Mouse (Mus musculus) bone marrow, adult 2 months (tissue): Measurements from ENCODE around the gene Olfr314.

Experiments used
- CTCF ChIP-seq: fragments of 200-500 bp; IDR thresholded peaks from 2 replicates; pipeline ENCODE4 v1.5.1; 2011; ENCODE audit warnings: low read length, control low read depth; ENCODE audit not compliant: control insufficient read depth, insufficient read depth
- POLR2A ChIP-seq: fragments of 200-500 bp; IDR thresholded peaks from 2 replicates; pipeline ENCODE4 v1.6.1; 2011; ENCODE audit warnings: low read depth, mild to moderate bottlenecking, control low read depth, low read length, borderline replicate concordance; ENCODE audit not compliant: control insufficient read depth

- TF ChIP-seq POLR2A (no peak), CTCF (no peak)
These were observed 9.9 kb upstream of the Olfr314 start, which contains the start of gene Olfr315 for GRCm38 (mm10) chr11:58772888-58773287.
